Mouse (Mus musculus): ENCODE results near the gene Ear1.
"Not testable (repeated sequence)": the region's sequence is repeated elsewhere in the genome, so short reads cannot be mapped to it uniquely, and the experiment has no call there.

- not testable (repeated sequence) for TF ChIP-seq CTCF (IDR thresholded peaks at IDR 0.05; ENCODE audit: low read depth); EP300 (optimal IDR thresholded peaks at IDR 0.05)
Measured at GRCm38 (mm10) chr14:43796905-43797470, 78.3 kb downstream of the Ear1 start.

Measured in stomach, postnatal 0 days (tissue).